Mouse (Mus musculus): ENCODE data around the gene Smchd1. TPM values are rescaled to one million over a fixed set of nuclear protein-coding genes. Genes with fewer than 3 reads are reported as not detected.

The Smchd1 gene
- polyA plus RNA-seq, 1 experiment from 2014 or later, result 25.6 TPM

- 84% methylated on average over 1 of the region's 1 CpGs for WGBS
- H3K9ac ChIP-seq (ENCODE audit: low read depth, low read length), result no peak overlapping the region
- no peak for ATAC-seq
- no peak overlapping the region for H3K27ac ChIP-seq (ENCODE audit: low read depth, low read length)
- H3K36me3 ChIP-seq (ENCODE audit: control insufficient read depth, insufficient read depth), result peaks cover 36% of the 10 kb centered on the region
- H3K4me2 ChIP-seq (replicated peaks; ENCODE audit: low read depth), result no peak overlapping the region
- H3K27me3 ChIP-seq (replicated peaks; ENCODE audit: control insufficient read depth, insufficient read depth, low read length), result no peaks in the 10 kb centered on the region
- no peak overlapping the region for H3K4me3 ChIP-seq (ENCODE audit: low read depth, low read length)
- TF ChIP-seq CTCF (IDR thresholded peaks at IDR 0.05; ENCODE audit: low read depth), result no peak
- H3K9me3 ChIP-seq (ENCODE audit: control insufficient read depth), result peaks cover 5% of the 10 kb centered on the region; the same call in 1 of the 2 replicates
- no peaks in the 10 kb centered on the region for H3K4me1 ChIP-seq (replicated peaks; ENCODE audit: control insufficient read depth, insufficient read depth, low read length)
These were observed 58.1 kb downstream of the Smchd1 start for GRCm38 (mm10) chr17:71417008-71417407.

GRCm38 (mm10) chr17:71387401-71387800 lies 87.7 kb downstream of the Smchd1 start:
- peaks cover 30% of the 10 kb centered on the region for H3K36me3 ChIP-seq (ENCODE audit: control insufficient read depth, insufficient read depth)
- H3K4me3 ChIP-seq (ENCODE audit: low read depth, low read length), result no peak overlapping the region
- no peak for TF ChIP-seq CTCF (IDR thresholded peaks at IDR 0.05; ENCODE audit: low read depth)
- no peak overlapping the region for H3K9ac ChIP-seq (ENCODE audit: low read depth, low read length)
- no peak for ATAC-seq
- H3K9me3 ChIP-seq (ENCODE audit: control insufficient read depth), result no peaks in the 10 kb centered on the region
- no peak overlapping the region for H3K27ac ChIP-seq (ENCODE audit: low read depth, low read length)
- WGBS, result 67% methylated on average over 3 of the region's 3 CpGs
- H3K27me3 ChIP-seq (replicated peaks; ENCODE audit: control insufficient read depth, insufficient read depth, low read length), result no peaks in the 10 kb centered on the region
- H3K4me2 ChIP-seq (replicated peaks; ENCODE audit: low read depth), result no peak overlapping the region
- H3K4me1 ChIP-seq (replicated peaks; ENCODE audit: control insufficient read depth, insufficient read depth, low read length), result no peaks in the 10 kb centered on the region

- Histone ChIP-seq H3K4me1 (replicated peaks; ENCODE audit: control insufficient read depth, insufficient read depth, low read length) (no peaks in the 10 kb centered on the region), H3K27me3 (replicated peaks; ENCODE audit: control insufficient read depth, insufficient read depth, low read length) (no peaks in the 10 kb centered on the region), H3K27ac (ENCODE audit: low read depth, low read length) (no peak overlapping the region), H3K9me3 (ENCODE audit: control insufficient read depth) (no peaks in the 10 kb centered on the region), H3K36me3 (ENCODE audit: control insufficient read depth, insufficient read depth) (0 out of 2 replicates have a peak, but pooled peaks cover 9% of the 10 kb centered on the region), H3K4me3 (ENCODE audit: low read depth, low read length) (no peak overlapping the region), H3K4me2 (replicated peaks; ENCODE audit: low read depth) (no peak overlapping the region), H3K9ac (ENCODE audit: low read depth, low read length) (no peak overlapping the region)
- ATAC-seq, result no peak
- TF ChIP-seq CTCF (IDR thresholded peaks at IDR 0.05; ENCODE audit: low read depth), result no peak
- 95% methylated on average over 14 of the region's 14 CpGs for WGBS
These were observed 94.8 kb downstream of the Smchd1 start for GRCm38 (mm10) chr17:71380346-71380745.

- WGBS, result 64% methylated on average over 4 of the region's 4 CpGs
- Histone ChIP-seq H3K4me2 (replicated peaks; ENCODE audit: low read depth) (no peak overlapping the region), H3K4me3 (ENCODE audit: low read depth, low read length) (no peak overlapping the region), H3K36me3 (ENCODE audit: control insufficient read depth, insufficient read depth) (0 out of 2 replicates have a peak, but pooled peaks cover 9% of the 10 kb centered on the region), H3K4me1 (replicated peaks; ENCODE audit: control insufficient read depth, insufficient read depth, low read length) (no peaks in the 10 kb centered on the region), H3K9ac (ENCODE audit: low read depth, low read length) (no peak overlapping the region), H3K9me3 (ENCODE audit: control insufficient read depth) (no peaks in the 10 kb centered on the region), H3K27me3 (replicated peaks; ENCODE audit: control insufficient read depth, insufficient read depth, low read length) (no peaks in the 10 kb centered on the region), H3K27ac (ENCODE audit: low read depth, low read length) (no peak overlapping the region)
- ATAC-seq, result no peak
- no peak for TF ChIP-seq CTCF (IDR thresholded peaks at IDR 0.05; ENCODE audit: low read depth)
These were observed 97.2 kb downstream of the Smchd1 start for GRCm38 (mm10) chr17:71377901-71378300.

- H3K27ac ChIP-seq (ENCODE audit: low read depth, low read length), result no peak overlapping the region
- 58% methylated on average over 3 of the region's 3 CpGs for WGBS
- no peak for ATAC-seq
- H3K9me3 ChIP-seq (ENCODE audit: control insufficient read depth), result no peaks in the 10 kb centered on the region
- H3K4me2 ChIP-seq (replicated peaks; ENCODE audit: low read depth), result no peak overlapping the region
- no peak for TF ChIP-seq CTCF (IDR thresholded peaks at IDR 0.05; ENCODE audit: low read depth)
- H3K9ac ChIP-seq (ENCODE audit: low read depth, low read length), result no peak overlapping the region
- H3K4me3 ChIP-seq (ENCODE audit: low read depth, low read length), result no peak overlapping the region
- H3K4me1 ChIP-seq (replicated peaks; ENCODE audit: control insufficient read depth, insufficient read depth, low read length), result no peaks in the 10 kb centered on the region
- peaks cover 47% of the 10 kb centered on the region for H3K36me3 ChIP-seq (ENCODE audit: control insufficient read depth, insufficient read depth)
- no peaks in the 10 kb centered on the region for H3K27me3 ChIP-seq (replicated peaks; ENCODE audit: control insufficient read depth, insufficient read depth, low read length)
These were observed 119.6 kb downstream of the Smchd1 start for GRCm38 (mm10) chr17:71355526-71355925.

GRCm38 (mm10) chr17:71354205-71354604 lies 120.9 kb downstream of the Smchd1 start:
- Histone ChIP-seq H3K4me1 (replicated peaks; ENCODE audit: control insufficient read depth, insufficient read depth, low read length) (no peaks in the 10 kb centered on the region), H3K9ac (ENCODE audit: low read depth, low read length) (no peak overlapping the region), H3K36me3 (ENCODE audit: control insufficient read depth, insufficient read depth) (peaks cover 42% of the 10 kb centered on the region), H3K4me2 (replicated peaks; ENCODE audit: low read depth) (no peak overlapping the region), H3K4me3 (ENCODE audit: low read depth, low read length) (no peak overlapping the region), H3K9me3 (ENCODE audit: control insufficient read depth) (no peaks in the 10 kb centered on the region), H3K27ac (ENCODE audit: low read depth, low read length) (no peak overlapping the region), H3K27me3 (replicated peaks; ENCODE audit: control insufficient read depth, insufficient read depth, low read length) (no peaks in the 10 kb centered on the region)
- WGBS, result 96% methylated on average over 11 of the region's 11 CpGs
- ATAC-seq, result no peak
- no peak for TF ChIP-seq CTCF (IDR thresholded peaks at IDR 0.05; ENCODE audit: low read depth)

GRCm38 (mm10) chr17:71348188-71348587 lies 127.0 kb downstream of the Smchd1 start:
- WGBS, result 95% methylated on average over 3 of the region's 3 CpGs
- Histone ChIP-seq H3K9me3 (ENCODE audit: control insufficient read depth) (no peaks in the 10 kb centered on the region), H3K4me2 (replicated peaks; ENCODE audit: low read depth) (no peak overlapping the region), H3K27ac (ENCODE audit: low read depth, low read length) (no peak overlapping the region), H3K4me1 (replicated peaks; ENCODE audit: control insufficient read depth, insufficient read depth, low read length) (no peaks in the 10 kb centered on the region), H3K36me3 (ENCODE audit: control insufficient read depth, insufficient read depth) (peaks cover 47% of the 10 kb centered on the region), H3K4me3 (ENCODE audit: low read depth, low read length) (no peak overlapping the region), H3K9ac (ENCODE audit: low read depth, low read length) (no peak overlapping the region), H3K27me3 (replicated peaks; ENCODE audit: control insufficient read depth, insufficient read depth, low read length) (no peaks in the 10 kb centered on the region)
- ATAC-seq, result no peak
- no peak for TF ChIP-seq CTCF (IDR thresholded peaks at IDR 0.05; ENCODE audit: low read depth)
